Mouse (Mus musculus) heart, embryonic 12.5 days (tissue): ENCODE measurements at regions not wholly inside any gene's neighbourhood (a gene's known extent, or its start where the extent isn't known, plus 50 kb on each side); places are given as distances from the start of the nearest gene placed in this dataset.
A peak's percentile ranks its signal among the peaks of the same experiment; 100 is the strongest.

Source experiments
- ATAC-seq: fragments of 200-750 bp; cut with Nextera tagmentation; 2 replicates; pipeline ENCODE4 v1.8.0; 2017; ENCODE audit warnings: moderate TSS enrichment, moderate library complexity; ENCODE audit not compliant: insufficient number of reproducible peaks, low FRiP score
- H3K27ac ChIP-seq: fragments of 300-500 bp; sonication (generic); 2 replicates; pipeline ENCODE4 v1.5.1; 2016; ENCODE audit warnings: mild to moderate bottlenecking, moderate library complexity; ENCODE audit not compliant: poor library complexity, severe bottlenecking
- H3K27me3 ChIP-seq: fragments of 300-500 bp; sonication (generic); replicated peaks from 2 replicates; pipeline ENCODE4 v1.6.1; 2016; ENCODE audit warnings: mild to moderate bottlenecking, moderate library complexity
- H3K36me3 ChIP-seq: fragments of 300-500 bp; sonication (generic); 2 replicates; pipeline ENCODE4 v1.6.1; 2016; ENCODE audit warnings: mild to moderate bottlenecking, moderate library complexity
- H3K4me1 ChIP-seq: fragments of 300-500 bp; sonication (generic); replicated peaks from 2 replicates; pipeline ENCODE4 v1.6.1; 2016; ENCODE audit warnings: mild to moderate bottlenecking
- H3K4me2 ChIP-seq: fragments of 300-500 bp; sonication (generic); 2 replicates; pipeline ENCODE4 v1.6.1; 2016; ENCODE audit warnings: mild to moderate bottlenecking, moderate library complexity
- H3K4me3 ChIP-seq: fragments of 300-500 bp; sonication (generic); 2 replicates; pipeline ENCODE4 v1.5.1; 2016; ENCODE audit warnings: mild to moderate bottlenecking
- H3K9ac ChIP-seq: fragments of 300-500 bp; sonication (generic); 2 replicates; pipeline ENCODE4 v1.6.1; 2016; ENCODE audit warnings: mild to moderate bottlenecking, moderate library complexity
- H3K9me3 ChIP-seq: fragments of 300-500 bp; sonication (generic); replicated peaks from 2 replicates; pipeline ENCODE4 v1.6.1; 2016; ENCODE audit warnings: mild to moderate bottlenecking, moderate library complexity
- WGBS: fragments of 180-500 bp; shearing (Covaris S2); methylation state at CpG from one replicate; pipeline ENCODE4 v1.1.7; 2016; 5-methylcytosine and 5-hydroxymethylcytosine counted together

GRCm38 (mm10) chr5:111577441-111577840, 156.3 kb upstream of the Gm26897 start:
- H3K27me3 ChIP-seq = peaks cover 48% of the 10 kb centered on the region
- ATAC-seq = peak; percentile 37; the same call in 1 of the 2 replicates
- 9% methylated on average over 5 of the region's 5 CpGs for WGBS
- H3K4me1 ChIP-seq = peaks cover 59% of the 10 kb centered on the region
- H3K27ac ChIP-seq = peak overlapping the region; percentile 49
- no peaks in the 10 kb centered on the region for H3K36me3 ChIP-seq
- H3K9me3 ChIP-seq = no peaks in the 10 kb centered on the region
- no peak overlapping the region for H3K4me2 ChIP-seq
- H3K9ac ChIP-seq = no peak overlapping the region
- no peak overlapping the region for H3K4me3 ChIP-seq

- Histone ChIP-seq H3K4me1 (peaks cover 59% of the 10 kb centered on the region), H3K27ac (no peak overlapping the region), H3K9ac (no peak overlapping the region), H3K4me2 (no peak overlapping the region), H3K27me3 (peaks cover 48% of the 10 kb centered on the region), H3K4me3 (no peak overlapping the region), H3K9me3 (no peaks in the 10 kb centered on the region), H3K36me3 (no peaks in the 10 kb centered on the region)
- ATAC-seq = no peak
- 59% methylated on average over 5 of the region's 5 CpGs for WGBS
These were observed 155.6 kb upstream of the Gm26897 start for GRCm38 (mm10) chr5:111578088-111578487.

GRCm38 (mm10) chr5:111578977-111579727, 154.6 kb upstream of the Gm26897 start:
- 0 out of 2 replicates have a peak overlapping the region, but pooled peaks have one; percentile 19 for H3K27ac ChIP-seq
- H3K36me3 ChIP-seq = no peaks in the 10 kb centered on the region
- 20% methylated on average over 12 of the region's 12 CpGs for WGBS
- H3K9me3 ChIP-seq = no peaks in the 10 kb centered on the region
- H3K27me3 ChIP-seq = peaks cover 48% of the 10 kb centered on the region
- no peak overlapping the region for H3K9ac ChIP-seq
- H3K4me2 ChIP-seq = peak overlapping the region; percentile 0; the same call in 1 of the 2 replicates
- peaks cover 50% of the 10 kb centered on the region for H3K4me1 ChIP-seq
- H3K4me3 ChIP-seq = no peak overlapping the region
- peak; percentile 46; the same call in 1 of the 2 replicates for ATAC-seq

- H3K9ac ChIP-seq = peak overlapping the region; percentile 51; the same call in 1 of the 2 replicates
- H3K4me1 ChIP-seq = peaks cover 45% of the 10 kb centered on the region
- 6% methylated on average over 31 of the region's 31 CpGs for WGBS
- H3K36me3 ChIP-seq = no peaks in the 10 kb centered on the region
- H3K4me2 ChIP-seq = peak overlapping the region; percentile 65
- peak overlapping the region; percentile 30 for H3K4me3 ChIP-seq
- no peaks in the 10 kb centered on the region for H3K9me3 ChIP-seq
- no peak overlapping the region for H3K27ac ChIP-seq
- no peak for ATAC-seq
- peaks cover 61% of the 10 kb centered on the region for H3K27me3 ChIP-seq
These were observed 152.6 kb upstream of the Gm26897 start for GRCm38 (mm10) chr5:111580870-111581771.

- peaks cover 37% of the 10 kb centered on the region for H3K4me1 ChIP-seq
- no peaks in the 10 kb centered on the region for H3K36me3 ChIP-seq
- H3K9me3 ChIP-seq = no peaks in the 10 kb centered on the region
- 53% methylated on average over 9 of the region's 9 CpGs for WGBS
- ATAC-seq = no peak
- H3K4me2 ChIP-seq = peak overlapping the region; percentile 65
- peaks cover 68% of the 10 kb centered on the region for H3K27me3 ChIP-seq
- no peak overlapping the region for H3K27ac ChIP-seq
- no peak overlapping the region for H3K9ac ChIP-seq
- no peak overlapping the region for H3K4me3 ChIP-seq
These were observed 151.7 kb upstream of the Gm26897 start for GRCm38 (mm10) chr5:111582004-111582403.

- Histone ChIP-seq H3K9ac (no peak overlapping the region), H3K27me3 (peaks cover 23% of the 10 kb centered on the region), H3K9me3 (no peaks in the 10 kb centered on the region), H3K36me3 (no peaks in the 10 kb centered on the region), H3K27ac (0 out of 2 replicates have a peak overlapping the region, but pooled peaks have one; percentile 6), H3K4me1 (0 out of 2 replicates have a peak, but pooled peaks cover 9% of the 10 kb centered on the region), H3K4me3 (no peak overlapping the region), H3K4me2 (no peak overlapping the region)
- ATAC-seq = no peak; the same call in 1 of the 2 replicates
- 26% methylated on average over 4 of the region's 4 CpGs for WGBS
These were observed 143.1 kb upstream of the Gm26897 start for GRCm38 (mm10) chr5:111590619-111591081.

DNA sequence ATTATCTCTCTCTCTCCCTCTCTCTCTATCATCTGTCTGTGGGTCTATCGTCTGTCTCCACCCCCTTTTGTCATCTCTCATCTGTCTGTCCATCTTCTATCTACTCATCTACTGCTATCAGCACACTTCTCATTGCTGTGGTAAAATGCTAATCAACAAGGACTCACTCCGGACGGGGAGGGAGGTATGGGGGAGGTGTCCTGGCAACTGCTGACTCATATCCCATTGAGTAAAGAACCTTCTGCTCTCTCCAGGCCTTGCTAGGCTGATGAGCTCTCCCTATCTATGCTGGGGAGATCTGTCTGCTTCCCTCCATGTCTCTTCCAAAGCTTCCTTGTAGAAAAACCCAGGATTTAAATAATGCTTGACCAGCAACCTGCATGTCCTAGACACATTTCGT, 140.9 kb upstream of the Gm26897 start:
- Histone ChIP-seq H3K9me3 (no peaks in the 10 kb centered on the region), H3K27ac (no peak overlapping the region), H3K27me3 (peaks cover 6% of the 10 kb centered on the region), H3K4me1 (0 out of 2 replicates have a peak, but pooled peaks cover 10% of the 10 kb centered on the region), H3K36me3 (no peaks in the 10 kb centered on the region), H3K9ac (no peak overlapping the region), H3K4me3 (no peak overlapping the region), H3K4me2 (no peak overlapping the region)
- WGBS = 53% methylated on average over 4 of the region's 4 CpGs
- no peak for ATAC-seq

- Histone ChIP-seq H3K9ac (no peak overlapping the region), H3K4me3 (no peak overlapping the region), H3K27ac (no peak overlapping the region), H3K27me3 (peaks cover 13% of the 10 kb centered on the region), H3K36me3 (no peaks in the 10 kb centered on the region), H3K4me2 (no peak overlapping the region), H3K4me1 (0 out of 2 replicates have a peak, but pooled peaks cover 10% of the 10 kb centered on the region), H3K9me3 (no peaks in the 10 kb centered on the region)
- 62% methylated on average over 5 of the region's 5 CpGs for WGBS
- no peak for ATAC-seq
These were observed 139.6 kb upstream of the Gm26897 start for GRCm38 (mm10) chr5:111594111-111594510.

GRCm38 (mm10) chr5:111595438-111595837, 138.3 kb upstream of the Gm26897 start:
- Histone ChIP-seq H3K9me3 (no peaks in the 10 kb centered on the region), H3K27ac (no peak overlapping the region), H3K9ac (no peak overlapping the region), H3K36me3 (no peaks in the 10 kb centered on the region), H3K4me3 (no peak overlapping the region), H3K4me1 (0 out of 2 replicates have a peak, but pooled peaks cover 8% of the 10 kb centered on the region), H3K27me3 (peaks cover 17% of the 10 kb centered on the region), H3K4me2 (no peak overlapping the region)
- ATAC-seq = no peak
- WGBS = 39% methylated on average over 12 of the region's 12 CpGs

DNA sequence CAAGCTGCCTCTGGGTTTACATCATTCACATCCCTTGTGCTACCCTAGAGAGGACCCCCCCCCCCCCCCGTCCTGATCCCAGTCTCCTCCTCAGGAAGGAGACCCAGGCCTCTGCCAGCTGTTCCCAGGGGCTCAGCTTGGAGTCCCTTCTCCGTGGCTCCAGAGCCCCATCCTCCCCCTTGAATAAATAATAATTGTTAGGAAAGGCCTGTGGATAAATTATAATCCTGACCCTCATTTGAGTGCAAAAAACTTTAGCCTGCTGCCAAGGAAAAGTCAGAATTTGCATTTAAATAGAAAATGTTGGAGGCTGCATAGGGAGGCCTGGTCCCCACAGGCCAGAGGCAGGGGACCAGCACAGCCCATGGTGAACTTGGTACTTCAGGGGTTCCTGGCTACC, 136.0 kb upstream of the Gm26897 start:
- H3K36me3 ChIP-seq = no peaks in the 10 kb centered on the region
- no peak overlapping the region for H3K9ac ChIP-seq
- no peak for ATAC-seq
- H3K4me1 ChIP-seq = 0 out of 2 replicates have a peak, but pooled peaks cover 19% of the 10 kb centered on the region
- H3K9me3 ChIP-seq = no peaks in the 10 kb centered on the region
- no peak overlapping the region for H3K4me2 ChIP-seq
- peaks cover 17% of the 10 kb centered on the region for H3K27me3 ChIP-seq
- WGBS = 37% methylated on average over 2 of the region's 2 CpGs
- H3K27ac ChIP-seq = no peak overlapping the region
- H3K4me3 ChIP-seq = no peak overlapping the region
